Mouse (Mus musculus) testis, adult 2 months (tissue): ENCODE data around the gene 4931409K22Rik.

Experiments
- CTCF ChIP-seq: fragments of 200-500 bp; IDR thresholded peaks from 2 replicates; pipeline ENCODE4 v1.5.1; 2012; ENCODE audit warnings: low read depth, mild to moderate bottlenecking, inconsistent platforms, low read length, moderate library complexity; ENCODE audit not compliant: control insufficient read depth, insufficient read depth, insufficient replicate concordance
- POLR2A ChIP-seq: fragments of 200-500 bp; IDR thresholded peaks from 2 replicates; pipeline ENCODE4 v1.6.1; 2012; ENCODE audit warnings: low read depth, mild to moderate bottlenecking, inconsistent platforms, low read length, moderate library complexity; ENCODE audit not compliant: control insufficient read depth

- no peak for TF ChIP-seq CTCF
- TF ChIP-seq POLR2A = no peak
These were observed 43.6 kb upstream of the 4931409K22Rik start for GRCm38 (mm10) chr5:24600236-24600635.
